Comparison of ENCODE assay signal across 20 mouse cellular contexts in the genomic region with DNA sequence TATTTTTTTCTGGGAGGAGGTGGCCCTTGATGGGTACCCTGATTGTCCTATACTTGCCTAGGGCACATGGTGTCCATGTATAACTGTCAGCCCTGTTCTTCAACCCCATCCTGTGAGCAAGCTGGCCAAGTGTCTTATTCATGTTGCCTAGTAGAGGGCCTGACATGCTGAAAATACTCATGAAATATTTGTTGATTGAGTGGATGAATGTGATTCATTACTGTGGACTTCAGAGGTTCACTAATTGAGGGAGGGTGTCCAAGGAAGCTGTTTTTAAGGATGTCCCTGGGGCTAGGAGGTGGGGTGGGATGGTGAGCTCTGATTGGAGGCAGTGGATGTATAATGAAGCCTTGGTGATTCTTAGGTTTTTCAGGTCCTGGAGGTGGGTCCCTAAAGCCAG. TPM values are rescaled to one million over a fixed set of nuclear protein-coding genes. Genes with fewer than 3 reads are reported as not detected.
"Had no signal": no experiment of that assay in that cellular context is flagged by ENCODE, and none has a peak within 500 bp of the region (broad histone marks: within the 10 kb centered on the region; RNA-seq: fewer than 3 reads in every experiment).

A gene (plus strand): TSS at position 301 of the 400 bp plus-strand sequence.

- H3K4me2 ChIP-seq: lung, embryonic 15.5 days; midbrain, embryonic 11.5 days; midbrain, embryonic 13.5 days; midbrain, embryonic 15.5 days; neural tube, embryonic 12.5 days; stomach, embryonic 15.5 days had no signal

- H3K27me3 ChIP-seq: lung, embryonic 15.5 days; midbrain, embryonic 13.5 days; midbrain, embryonic 15.5 days; neural tube, embryonic 12.5 days; stomach, embryonic 15.5 days had no signal

- H3K4me1 ChIP-seq: lung, embryonic 15.5 days; megakaryocyte, embryonic 14.5 days; midbrain, embryonic 13.5 days; midbrain, embryonic 15.5 days; neural tube, embryonic 12.5 days; stomach, embryonic 15.5 days had no signal

- ATAC-seq: lung, postnatal 0 days had no signal

- H3K4me3 ChIP-seq: lung, embryonic 15.5 days; megakaryocyte, embryonic 14.5 days; midbrain, embryonic 13.5 days; midbrain, embryonic 15.5 days; neural tube, embryonic 12.5 days; stomach, embryonic 15.5 days had no signal

- DNase-seq: lung, adult 2 months; lung, postnatal 14 days; lung, postnatal 36 days; right cerebral cortex, postnatal 14 days; thymus, adult 18-20 months; thymus, postnatal 14 days; thymus, postnatal 36 days had no signal

- H3K9ac ChIP-seq: lung, embryonic 15.5 days; midbrain, embryonic 13.5 days; midbrain, embryonic 15.5 days; neural tube, embryonic 12.5 days; stomach, embryonic 15.5 days had no signal

- H3K9me3 ChIP-seq: lung, embryonic 15.5 days; megakaryocyte, embryonic 14.5 days; midbrain, embryonic 13.5 days; midbrain, embryonic 15.5 days; neural tube, embryonic 12.5 days; stomach, embryonic 15.5 days had no signal

- H3K27ac ChIP-seq: lung, embryonic 15.5 days; macrophage; midbrain, embryonic 13.5 days; midbrain, embryonic 15.5 days; neural tube, embryonic 12.5 days; stomach, embryonic 15.5 days had no signal

- H3K36me3 ChIP-seq: lung, embryonic 15.5 days; midbrain, embryonic 13.5 days; midbrain, embryonic 15.5 days; neural tube, embryonic 12.5 days; stomach, embryonic 15.5 days had no signal

RNA-seq across cellular contexts. Expression of the gene that starts here (rescaled TPM):
- total RNA-seq: megakaryocyte progenitor cell, adult 5-6 weeks; midbrain, postnatal 0 days; monocyte, adult 5-6 weeks had no signal
- polyA plus RNA-seq: macrophage; midbrain, embryonic 11.5 days; midbrain, embryonic 13.5 days; midbrain, embryonic 15.5 days; midbrain, postnatal 0 days; neural tube, embryonic 12.5 days; neural tube, embryonic 14.5 days had no signal
